Comparison of ENCODE assay signal across 9 mouse cellular contexts in the genomic region with DNA sequence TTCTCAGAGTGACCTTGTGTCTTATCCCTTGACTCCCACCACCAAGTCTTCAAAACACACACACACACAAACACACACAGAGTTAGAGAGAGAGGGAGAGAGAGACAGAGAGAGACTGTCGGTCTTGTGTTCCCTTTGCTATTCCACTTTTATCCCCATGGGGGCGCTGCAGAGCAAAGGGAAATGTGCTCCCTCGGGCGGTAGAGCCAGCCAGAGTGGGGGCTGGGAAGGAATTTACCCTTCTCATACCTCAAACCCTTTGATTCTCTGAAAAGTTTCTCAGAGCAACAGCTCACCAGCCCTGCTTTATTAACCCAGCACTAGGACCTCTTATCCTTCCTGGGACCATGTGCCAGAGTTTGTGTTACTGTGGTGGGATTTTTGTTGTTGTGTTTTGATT. TPM values are rescaled to one million over a fixed set of nuclear protein-coding genes. Genes with fewer than 3 reads are reported as not detected.
A peak's percentile ranks its signal among the peaks of the same experiment; 100 is the strongest.
DNase-seq lines count a peak whose midpoint lies in the region; ATAC-seq and TF ChIP-seq lines count a peak whose summit lies in the region.
"Had no signal": no experiment of that assay in that cellular context is flagged by ENCODE, and none has a peak within 500 bp of the region (broad histone marks: within the 10 kb centered on the region; RNA-seq: fewer than 3 reads in every experiment).

No protein-coding gene starts in this region.

- H3K9me3 ChIP-seq in CH12.LX (replicated peaks; ENCODE audit: low read length) = no peaks in the 10 kb centered on the region
- no peaks in the 10 kb centered on the region for H3K9me3 ChIP-seq in embryonic facial prominence, embryonic 10.5 days
- H3K9me3 ChIP-seq in heart, embryonic 13.5 days = no peaks in the 10 kb centered on the region
- H3K9me3 ChIP-seq: limb, embryonic 15.5 days had no signal

- in situ Hi-C loops in CH12.LX (cut with MboI; ENCODE audit: low pct_ligation_motif_present, low pct_unique_long_range_greater_than_20kb, low sequenced_read_pairs) = loop anchor here (25.0 kb wide), 2 partner anchors 646 to 871 kb away; no protein-coding TSS in a partner anchor

- dilution Hi-C loops in CH12.LX (cut with MboI; ENCODE audit: extremely low pct_ligation_motif_present, extremely low pct_unique_long_range_greater_than_20kb, low sequenced_read_pairs) = no loop called here

- no peaks in the 10 kb centered on the region for H3K36me3 ChIP-seq in CH12.LX (replicated peaks in 1 of 2; ENCODE audit: control insufficient read depth in 1 of 2, insufficient read depth in 1 of 2, low read length in 1 of 2)
- no peaks in the 10 kb centered on the region for H3K36me3 ChIP-seq in embryonic facial prominence, embryonic 10.5 days (replicated peaks)
- no peaks in the 10 kb centered on the region for H3K36me3 ChIP-seq in heart, embryonic 13.5 days
- H3K36me3 ChIP-seq: limb, embryonic 15.5 days had no signal

- ATAC-seq in heart, embryonic 13.5 days (ENCODE audit: extremely low read depth, insufficient number of reproducible peaks, low FRiP score, low TSS enrichment) = no peak

- no peak overlapping the region for H3K9ac ChIP-seq in CH12.LX (ENCODE audit: insufficient read depth, low read depth)
- no peak overlapping the region for H3K9ac ChIP-seq in heart, embryonic 13.5 days
- H3K9ac ChIP-seq: limb, embryonic 15.5 days had no signal

- peaks cover 4 to 25% of the 10 kb centered on the region in 2 experiments for H3K4me1 ChIP-seq in CH12.LX (ENCODE audit: control insufficient read depth in 1 of 2, insufficient read depth in 2 of 2)
- H3K4me1 ChIP-seq in embryonic facial prominence, embryonic 10.5 days = peaks cover 42% of the 10 kb centered on the region
- peaks cover 39% of the 10 kb centered on the region for H3K4me1 ChIP-seq in heart, embryonic 13.5 days

- H3K4me2 ChIP-seq in CH12.LX (ENCODE audit: insufficient read depth, low read depth, poor library complexity, severe bottlenecking) = no peak overlapping the region
- H3K4me2 ChIP-seq in heart, embryonic 13.5 days = peak overlapping the region; percentile 99; the same call in 1 of the 2 replicates

- under 1% methylated on average over 4 of the region's 4 CpGs for WGBS in embryonic facial prominence, embryonic 10.5 days
- 2% methylated on average over 4 of the region's 4 CpGs for WGBS in heart, embryonic 13.5 days

- TF ChIP-seq EP300 in CH12.LX (IDR thresholded peaks at IDR 0.05; ENCODE audit: low read length) = no peak

- H3K4me3 ChIP-seq in CH12.LX (replicated peaks in 1 of 3; ENCODE audit: low read depth in 2 of 3, low read length in 2 of 3, poor library complexity in 1 of 3) = no peak overlapping the region
- H3K4me3 ChIP-seq in embryonic facial prominence, embryonic 10.5 days = no peak overlapping the region
- H3K4me3 ChIP-seq in heart, embryonic 13.5 days = no peak overlapping the region
- H3K4me3 ChIP-seq: limb, embryonic 15.5 days had no signal

- DNase-seq in CH12.LX (ENCODE audit: extremely low read depth) (peak; percentile 85), MN1 (ENCODE audit: low spot score) (no peak)
- DNase-seq in adrenal gland, postnatal 10 days = peak; percentile 97
- peak; percentile 84 for DNase-seq in embryonic facial prominence, embryonic 10.5 days (ENCODE audit: low spot score)
- peak; percentile 92 to 93 for DNase-seq in layer of hippocampus, postnatal 14 days (ENCODE audit: low spot score in 2 of 2)
- peak; percentile 83 to 93 for DNase-seq in lung, postnatal 4 days
- DNase-seq in right cerebral cortex, postnatal 4 days = peak; percentile 95

- peaks cover 67% of the 10 kb centered on the region for H3K27me3 ChIP-seq in CH12.LX (replicated peaks)
- peaks cover 26% of the 10 kb centered on the region for H3K27me3 ChIP-seq in embryonic facial prominence, embryonic 10.5 days (replicated peaks; ENCODE audit: low read depth, poor library complexity, severe bottlenecking)
- H3K27me3 ChIP-seq in heart, embryonic 13.5 days (replicated peaks) = no peaks in the 10 kb centered on the region
- H3K27me3 ChIP-seq: limb, embryonic 15.5 days had no signal

- no peak overlapping the region for H3K27ac ChIP-seq in CH12.LX (ENCODE audit: insufficient read depth, low read depth)
- no peak overlapping the region for H3K27ac ChIP-seq in embryonic facial prominence, embryonic 10.5 days (replicated peaks)
- no peak overlapping the region for H3K27ac ChIP-seq in heart, embryonic 13.5 days (replicated peaks)
- H3K27ac ChIP-seq: limb, embryonic 15.5 days had no signal

- no peaks in the 10 kb centered on the region for H3K79me2 ChIP-seq in CH12.LX (replicated peaks; ENCODE audit: control insufficient read depth, extremely low read depth, insufficient read depth, poor library complexity, severe bottlenecking)

- peak; percentile 85 for TF ChIP-seq RAD21 in CH12.LX (IDR thresholded peaks at IDR 0.05; ENCODE audit: low read depth, low read length)

- TF ChIP-seq POLR2A in CH12.LX (IDR thresholded peaks at IDR 0.05; ENCODE audit: low read depth, low read length) = no peak

- TF ChIP-seq CTCF in CH12.LX (conservative IDR thresholded peaks at IDR 0.05 in 1 of 2, IDR thresholded peaks at IDR 0.05 in 1 of 2; ENCODE audit: low read depth in 2 of 2, low read length in 2 of 2) = peak; percentile 87 to 96

TF ChIP-seq in CH12.LX, 34 proteins besides CTCF, POLR2A, EP300 and RAD21:
- TF ChIP-seq TBP (conservative IDR thresholded peaks at IDR 0.05; ENCODE audit: low read depth, low read length) (no peak), ZC3H11A (IDR thresholded peaks at IDR 0.05; ENCODE audit: low read depth, low read length) (peak; percentile 32; the same call in 1 of the 2 replicates), USF1 (IDR thresholded peaks at IDR 0.05; ENCODE audit: low read depth, low read length) (no peak), MYC (IDR thresholded peaks at IDR 0.05; ENCODE audit: low read depth, low read length) (0 out of 2 replicates have a peak, but pooled peaks have one; percentile 49), UBTF (IDR thresholded peaks at IDR 0.05; ENCODE audit: low read depth, low read length) (no peak), BHLHE40 (IDR thresholded peaks at IDR 0.05; ENCODE audit: low read depth, low read length) (peak; percentile 15; the same call in 1 of the 2 replicates), SMC3 (IDR thresholded peaks at IDR 0.05; ENCODE audit: low read depth, low read length) (peak; percentile 79), CHD2 (IDR thresholded peaks at IDR 0.05; ENCODE audit: low read length) (peak; percentile 88), POLR2AphosphoS2 (IDR thresholded peaks at IDR 0.05; ENCODE audit: low read depth, low read length) (no peak), MAX (IDR thresholded peaks at IDR 0.05; ENCODE audit: low read length) (0 out of 2 replicates have a peak, but pooled peaks have one; percentile 40)

RNA-seq across cellular contexts. Expression of a gene that starts 2.5 kb away (rescaled TPM):
- total RNA-seq in CH12.LX (2012; rRNA removed) (0.17 and 0.25 TPM in 2 replicates), CH12.LX (2014; rRNA removed) (0.20 and 0.27 TPM in 2 replicates)
- 0.60 and 0.72 TPM in 2 replicates for polyA plus RNA-seq in CH12.LX (2012; ENCODE audit: insufficient read length, low read depth)
- 10 to 100 TPM; 46.6 to 53.6 TPM for total RNA-seq in adrenal gland, postnatal 10 days (2021)
- 0.16 and 0.25 TPM in 2 replicates for polyA plus RNA-seq in embryonic facial prominence, embryonic 10.5 days (2016; fragmentation: Nextera tagmentation; extraction: Ambion mirVana)
- polyA plus RNA-seq in heart, embryonic 13.5 days (2015; fragmentation: Nextera tagmentation; extraction: Ambion mirVana) = 0.24 and 0.29 TPM in 2 replicates
- 10 to 100 TPM; 38.0 to 40.8 TPM for total RNA-seq in layer of hippocampus, postnatal 14 days (2021)

RNA-seq across cellular contexts. Expression of a gene that starts 2.9 kb away (rescaled TPM):
- total RNA-seq in CH12.LX (2012; rRNA removed) (not detected in 2 replicates), CH12.LX (2014; rRNA removed) (not detected in 2 replicates)
- polyA plus RNA-seq in CH12.LX (2012; ENCODE audit: insufficient read length, low read depth) = not detected in 2 replicates
- total RNA-seq in adrenal gland, postnatal 10 days (2021) = not detected
- polyA plus RNA-seq in embryonic facial prominence, embryonic 10.5 days (2016; fragmentation: Nextera tagmentation; extraction: Ambion mirVana) = not detected in 2 replicates
- polyA plus RNA-seq in heart, embryonic 13.5 days (2015; fragmentation: Nextera tagmentation; extraction: Ambion mirVana) = not detected in 2 replicates
- not detected for total RNA-seq in layer of hippocampus, postnatal 14 days (2021)
- polyA plus RNA-seq: limb, embryonic 15.5 days had no signal

RNA-seq across cellular contexts. Expression of a gene that starts 59.0 kb away (rescaled TPM):
- total RNA-seq in CH12.LX (2012; rRNA removed) = not detected in 2 replicates
- total RNA-seq in CH12.LX (2014; rRNA removed) = not detected in 2 replicates
- polyA plus RNA-seq in CH12.LX (2012; ENCODE audit: insufficient read length, low read depth) = not detected in 2 replicates
- total RNA-seq in adrenal gland, postnatal 10 days (2021) = not detected
- 0.10 TPM in 1 of 2 replicates, not detected in the other for polyA plus RNA-seq in embryonic facial prominence, embryonic 10.5 days (2016; fragmentation: Nextera tagmentation; extraction: Ambion mirVana)
- polyA plus RNA-seq in heart, embryonic 13.5 days (2015; fragmentation: Nextera tagmentation; extraction: Ambion mirVana) = not detected in 2 replicates
- under 1 TPM; 0.36 to 0.65 TPM for total RNA-seq in layer of hippocampus, postnatal 14 days (2021)
- polyA plus RNA-seq: limb, embryonic 15.5 days had no signal

Comparison
In these comparisons a context has a peak if more than half of its experiments do, and no peak if none do; other contexts are left out.
1. RNA of a gene that starts 2.5 kb away (total RNA-seq): 46.6 to 53.6 TPM in adrenal gland, postnatal 10 days and 38.0 to 40.8 TPM in layer of hippocampus, postnatal 14 days; 0.17 to 0.27 TPM in CH12.LX; every median in the first group is over 10 times any median in the second.